Mouse (Mus musculus): ENCODE results near the gene Arhgap22. TPM values are rescaled to one million over a fixed set of nuclear protein-coding genes. Genes with fewer than 3 reads are reported as not detected.

Arhgap22 gene
- polyA plus RNA-seq, 1 experiment from 2014 or later = 8.3 TPM

GRCm38 (mm10) chr14:33361546-33361945 is 147.7 kb downstream of the Arhgap22 start:
- no peak overlapping the region for H3K9ac ChIP-seq
- H3K27me3 ChIP-seq = 0 out of 2 replicates have a peak, but pooled peaks cover 19% of the 10 kb centered on the region
- H3K4me2 ChIP-seq = no peak overlapping the region
- WGBS = 45% methylated on average over 4 of the region's 4 CpGs
- no peaks in the 10 kb centered on the region for H3K9me3 ChIP-seq
- no peak overlapping the region for H3K4me3 ChIP-seq
- no peak for ATAC-seq (ENCODE audit: insufficient number of reproducible peaks, insufficient read depth, low FRiP score, low TSS enrichment, low read depth)
- no peaks in the 10 kb centered on the region for H3K36me3 ChIP-seq
- peaks cover 19% of the 10 kb centered on the region; the same call in 1 of the 2 replicates for H3K4me1 ChIP-seq
- no peak overlapping the region for H3K27ac ChIP-seq

DNA sequence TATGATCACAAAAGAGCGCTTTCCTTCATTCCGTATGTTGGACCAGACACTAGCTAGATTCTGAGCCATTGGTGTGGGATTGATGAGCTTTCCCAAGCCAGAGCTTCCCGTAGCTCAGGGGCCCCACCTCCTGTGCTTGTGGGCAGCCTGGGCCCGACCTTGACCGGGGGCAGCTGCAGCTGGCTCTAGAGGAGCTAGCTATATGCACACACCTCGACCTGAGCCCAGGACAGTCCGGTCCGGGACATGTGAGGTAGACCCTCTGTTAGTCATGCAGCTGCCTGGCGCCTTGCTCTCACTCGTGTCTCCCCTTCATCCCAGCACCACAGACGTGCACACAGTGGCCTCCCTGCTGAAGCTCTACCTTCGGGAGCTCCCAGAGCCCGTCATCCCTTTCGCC is 148.3 kb downstream of the Arhgap22 start:
- Histone ChIP-seq H3K4me3 (no peak overlapping the region), H3K27me3 (0 out of 2 replicates have a peak, but pooled peaks cover 19% of the 10 kb centered on the region), H3K36me3 (no peaks in the 10 kb centered on the region; the same call in 1 of the 2 replicates), H3K4me2 (no peak overlapping the region), H3K9ac (0 out of 2 replicates have a peak overlapping the region, but pooled peaks have one; percentile 7), H3K9me3 (no peaks in the 10 kb centered on the region), H3K27ac (no peak overlapping the region), H3K4me1 (peaks cover 19% of the 10 kb centered on the region; the same call in 1 of the 2 replicates)
- no peak for ATAC-seq (ENCODE audit: insufficient number of reproducible peaks, insufficient read depth, low FRiP score, low TSS enrichment, low read depth)
- WGBS = 56% methylated on average over 14 of the region's 14 CpGs

- 0 out of 2 replicates have a peak, but pooled peaks cover 19% of the 10 kb centered on the region for H3K27me3 ChIP-seq
- H3K9me3 ChIP-seq = no peaks in the 10 kb centered on the region
- no peak for ATAC-seq (ENCODE audit: insufficient number of reproducible peaks, insufficient read depth, low FRiP score, low TSS enrichment, low read depth)
- no peak overlapping the region for H3K4me2 ChIP-seq
- H3K27ac ChIP-seq = no peak overlapping the region
- H3K9ac ChIP-seq = 0 out of 2 replicates have a peak overlapping the region, but pooled peaks have one; percentile 7
- 18% methylated on average over 10 of the region's 10 CpGs for WGBS
- peaks cover 15% of the 10 kb centered on the region; the same call in 1 of the 2 replicates for H3K4me1 ChIP-seq
- no peak overlapping the region for H3K4me3 ChIP-seq
- no peaks in the 10 kb centered on the region; the same call in 1 of the 2 replicates for H3K36me3 ChIP-seq
Observed at GRCm38 (mm10) chr14:33362807-33363206, 149.0 kb downstream of the Arhgap22 start.

GRCm38 (mm10) chr14:33363611-33364010 is 149.8 kb downstream of the Arhgap22 start:
- no peak for ATAC-seq (ENCODE audit: insufficient number of reproducible peaks, insufficient read depth, low FRiP score, low TSS enrichment, low read depth)
- no peaks in the 10 kb centered on the region; the same call in 1 of the 2 replicates for H3K36me3 ChIP-seq
- no peak overlapping the region for H3K9ac ChIP-seq
- WGBS = 80% methylated on average over 5 of the region's 5 CpGs
- H3K4me1 ChIP-seq = peaks cover 13% of the 10 kb centered on the region; the same call in 1 of the 2 replicates
- no peak overlapping the region for H3K4me3 ChIP-seq
- no peaks in the 10 kb centered on the region for H3K9me3 ChIP-seq
- no peak overlapping the region for H3K27ac ChIP-seq
- H3K4me2 ChIP-seq = no peak overlapping the region
- 0 out of 2 replicates have a peak, but pooled peaks cover 19% of the 10 kb centered on the region for H3K27me3 ChIP-seq

- H3K9ac ChIP-seq = no peak overlapping the region
- no peaks in the 10 kb centered on the region for H3K9me3 ChIP-seq
- no peaks in the 10 kb centered on the region; the same call in 1 of the 2 replicates for H3K36me3 ChIP-seq
- H3K4me1 ChIP-seq = peaks cover 13% of the 10 kb centered on the region; the same call in 1 of the 2 replicates
- H3K27ac ChIP-seq = no peak overlapping the region
- ATAC-seq (ENCODE audit: insufficient number of reproducible peaks, insufficient read depth, low FRiP score, low TSS enrichment, low read depth) = no peak
- 89% methylated on average over 2 of the region's 2 CpGs for WGBS
- no peak overlapping the region for H3K4me2 ChIP-seq
- H3K4me3 ChIP-seq = no peak overlapping the region
- 0 out of 2 replicates have a peak, but pooled peaks cover 19% of the 10 kb centered on the region for H3K27me3 ChIP-seq
Observed at GRCm38 (mm10) chr14:33364061-33364460, 150.2 kb downstream of the Arhgap22 start.

DNA sequence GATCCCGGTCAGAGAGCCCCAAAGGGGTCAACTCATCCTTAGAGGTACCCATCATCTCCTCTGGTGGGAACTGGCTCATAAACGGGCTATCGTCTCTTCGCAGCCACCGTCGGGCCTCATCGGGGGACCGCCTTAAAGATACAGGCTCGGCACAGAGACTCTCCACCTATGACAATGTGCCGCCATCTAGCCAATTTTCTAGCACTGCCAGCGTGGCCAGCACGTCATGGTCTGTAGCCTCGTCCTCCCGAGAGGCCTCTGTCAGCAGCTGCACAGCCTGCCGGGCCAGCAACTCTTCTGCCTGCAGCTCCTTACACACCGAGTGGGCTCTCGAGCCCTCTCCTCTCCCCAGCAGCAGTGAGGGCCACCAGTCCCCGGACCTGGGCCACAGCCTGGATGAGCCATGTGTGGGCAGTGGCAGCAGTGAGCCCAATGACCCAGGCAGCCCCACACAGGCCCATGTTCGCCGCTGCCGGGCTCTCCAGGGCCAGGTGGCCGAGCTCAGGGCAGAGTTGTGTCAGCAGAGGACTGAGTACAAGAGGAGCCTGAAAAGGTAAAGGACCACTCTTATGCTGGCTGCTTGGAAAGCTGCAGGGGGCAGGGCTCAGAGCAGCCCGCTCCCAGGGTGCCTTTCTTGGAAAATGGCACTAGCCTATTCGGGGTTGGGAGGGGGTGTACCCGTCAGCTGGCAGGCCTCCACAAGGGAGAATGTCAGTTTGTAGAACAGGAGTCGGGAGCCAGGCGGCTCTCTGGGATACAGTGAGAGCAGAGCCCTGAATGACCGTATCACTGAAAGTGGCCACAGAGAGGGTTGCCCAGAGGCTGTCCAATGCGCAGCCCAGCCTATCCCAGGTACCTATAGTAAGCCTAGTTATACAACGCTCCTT is 153.3 kb downstream of the Arhgap22 start:
- no peak overlapping the region for H3K27ac ChIP-seq
- no peaks in the 10 kb centered on the region; the same call in 1 of the 2 replicates for H3K36me3 ChIP-seq
- ATAC-seq (ENCODE audit: insufficient number of reproducible peaks, insufficient read depth, low FRiP score, low TSS enrichment, low read depth) = no peak

DNA sequence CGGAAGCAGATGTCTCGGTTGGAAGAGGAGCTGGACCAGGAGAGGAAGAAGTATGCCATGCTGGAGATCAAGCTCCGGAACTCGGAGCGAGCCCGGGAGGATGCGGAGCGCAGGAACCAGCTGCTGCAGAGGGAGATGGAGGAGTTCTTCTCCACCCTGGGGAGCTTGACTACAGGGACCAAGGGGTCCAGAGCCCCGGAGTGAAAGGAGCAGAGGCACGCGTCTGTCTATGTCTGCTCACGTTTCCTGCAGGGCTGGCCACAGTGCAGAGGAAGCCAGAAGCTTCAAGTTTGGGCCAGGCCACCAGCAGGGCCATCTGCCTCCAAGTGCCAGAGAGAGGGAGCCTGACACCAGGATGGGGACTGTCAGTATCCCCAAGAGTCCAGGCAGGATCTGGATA is 155.5 kb downstream of the Arhgap22 start:
- no peak overlapping the region for H3K27ac ChIP-seq
- no peaks in the 10 kb centered on the region; the same call in 1 of the 2 replicates for H3K36me3 ChIP-seq
- H3K4me1 ChIP-seq = peaks cover 10% of the 10 kb centered on the region
- no peak overlapping the region for H3K4me3 ChIP-seq
- no peak overlapping the region for H3K9ac ChIP-seq
- no peaks in the 10 kb centered on the region for H3K27me3 ChIP-seq
- no peak overlapping the region for H3K4me2 ChIP-seq
- 82% methylated on average over 12 of the region's 12 CpGs for WGBS
- H3K9me3 ChIP-seq = no peaks in the 10 kb centered on the region
- ATAC-seq (ENCODE audit: insufficient number of reproducible peaks, insufficient read depth, low FRiP score, low TSS enrichment, low read depth) = no peak

More for the DNA sequence above, 153.3 kb downstream of the Arhgap22 start:
- Histone ChIP-seq H3K4me1 (peaks cover 20% of the 10 kb centered on the region), H3K9me3 (no peaks in the 10 kb centered on the region), H3K27me3 (0 out of 2 replicates have a peak, but pooled peaks cover 11% of the 10 kb centered on the region), H3K4me2 (no peak overlapping the region), H3K9ac (no peak overlapping the region), H3K4me3 (no peak overlapping the region)
- 79% methylated on average over 30 of the region's 30 CpGs for WGBS

- H3K9ac ChIP-seq = 0 out of 2 replicates have a peak overlapping the region, but pooled peaks have one; percentile 3
- no peak for ATAC-seq (ENCODE audit: insufficient number of reproducible peaks, insufficient read depth, low FRiP score, low TSS enrichment, low read depth)
- H3K27me3 ChIP-seq = no peaks in the 10 kb centered on the region
- 10% methylated on average over 7 of the region's 7 CpGs for WGBS
- H3K4me3 ChIP-seq = peak overlapping the region; percentile 24; the same call in 1 of the 2 replicates
- H3K27ac ChIP-seq = no peak overlapping the region
- H3K9me3 ChIP-seq = no peaks in the 10 kb centered on the region
- H3K4me2 ChIP-seq = peak overlapping the region; percentile 52
- H3K36me3 ChIP-seq = no peaks in the 10 kb centered on the region; the same call in 1 of the 2 replicates
- H3K4me1 ChIP-seq = peaks cover 10% of the 10 kb centered on the region
Observed at GRCm38 (mm10) chr14:33370056-33370455, 156.2 kb downstream of the Arhgap22 start.

- no peak overlapping the region for H3K4me3 ChIP-seq
- H3K4me2 ChIP-seq = no peak overlapping the region
- no peak overlapping the region for H3K27ac ChIP-seq
- 17% methylated on average over 3 of the region's 3 CpGs for WGBS
- ATAC-seq (ENCODE audit: insufficient number of reproducible peaks, insufficient read depth, low FRiP score, low TSS enrichment, low read depth) = peak; percentile 63; the same call in 1 of the 2 replicates
- H3K4me1 ChIP-seq = peaks cover 10% of the 10 kb centered on the region
- H3K27me3 ChIP-seq = no peaks in the 10 kb centered on the region
- no peaks in the 10 kb centered on the region; the same call in 1 of the 2 replicates for H3K36me3 ChIP-seq
- no peaks in the 10 kb centered on the region for H3K9me3 ChIP-seq
- no peak overlapping the region for H3K9ac ChIP-seq
Observed at GRCm38 (mm10) chr14:33371248-33371647, 157.4 kb downstream of the Arhgap22 start.

DNA sequence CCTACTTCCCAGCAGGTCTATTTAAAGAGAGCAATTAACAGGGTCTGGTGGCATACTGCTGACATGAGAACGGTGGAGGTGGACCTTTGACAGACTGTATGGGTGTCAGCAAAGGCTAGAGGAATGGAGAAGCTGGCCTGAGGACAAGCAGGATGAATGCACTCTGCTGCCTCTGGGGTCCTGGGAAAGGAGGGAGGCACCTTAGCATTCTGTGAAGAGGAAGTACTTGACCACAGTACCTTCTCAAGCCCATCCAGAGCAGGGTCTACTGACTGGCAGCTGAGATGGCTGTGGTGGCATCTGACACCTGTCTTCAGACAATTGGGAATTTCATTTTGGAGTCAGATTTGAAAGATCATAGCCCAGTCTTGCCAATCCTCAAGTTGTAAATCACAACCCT is 159.4 kb downstream of the Arhgap22 start:
- no peak overlapping the region for H3K4me2 ChIP-seq
- H3K4me3 ChIP-seq = no peak overlapping the region
- H3K9me3 ChIP-seq = no peaks in the 10 kb centered on the region
- H3K36me3 ChIP-seq = 0 out of 2 replicates have a peak, but pooled peaks cover 4% of the 10 kb centered on the region
- 59% methylated on average over 1 of the region's 1 CpGs for WGBS
- H3K4me1 ChIP-seq = peaks cover 10% of the 10 kb centered on the region
- no peak overlapping the region for H3K27ac ChIP-seq
- no peak overlapping the region for H3K9ac ChIP-seq
- no peaks in the 10 kb centered on the region for H3K27me3 ChIP-seq
- ATAC-seq (ENCODE audit: insufficient number of reproducible peaks, insufficient read depth, low FRiP score, low TSS enrichment, low read depth) = no peak

GRCm38 (mm10) chr14:33374089-33374488 is 160.3 kb downstream of the Arhgap22 start:
- no peak for ATAC-seq (ENCODE audit: insufficient number of reproducible peaks, insufficient read depth, low FRiP score, low TSS enrichment, low read depth)
- Histone ChIP-seq H3K9me3 (no peaks in the 10 kb centered on the region), H3K9ac (no peak overlapping the region), H3K27ac (no peak overlapping the region), H3K4me3 (no peak overlapping the region), H3K4me2 (no peak overlapping the region), H3K27me3 (no peaks in the 10 kb centered on the region), H3K4me1 (peaks cover 10% of the 10 kb centered on the region), H3K36me3 (peaks cover 7% of the 10 kb centered on the region; the same call in 1 of the 2 replicates)
- WGBS = 74% methylated on average over 1 of the region's 1 CpGs

All from embryonic facial prominence, embryonic 13.5 days (tissue).